Mouse (Mus musculus) cortical plate, adult 2 months (tissue): ENCODE measurements around the gene Anks1.

ENCODE experiments used
- CTCF ChIP-seq: fragments of 200-500 bp; IDR thresholded peaks from 2 replicates; pipeline ENCODE4 v1.5.1; 2011; ENCODE audit warnings: mild to moderate bottlenecking, control low read depth, low read length; ENCODE audit not compliant: insufficient read depth; ENCODE audit errors: extremely low read depth
- POLR2A ChIP-seq: fragments of 200-500 bp; IDR thresholded peaks from 2 replicates; pipeline ENCODE4 v1.6.1; 2011; ENCODE audit warnings: mild to moderate bottlenecking, low read length, control low read depth; ENCODE audit not compliant: insufficient read depth; ENCODE audit errors: extremely low read depth

DNA sequence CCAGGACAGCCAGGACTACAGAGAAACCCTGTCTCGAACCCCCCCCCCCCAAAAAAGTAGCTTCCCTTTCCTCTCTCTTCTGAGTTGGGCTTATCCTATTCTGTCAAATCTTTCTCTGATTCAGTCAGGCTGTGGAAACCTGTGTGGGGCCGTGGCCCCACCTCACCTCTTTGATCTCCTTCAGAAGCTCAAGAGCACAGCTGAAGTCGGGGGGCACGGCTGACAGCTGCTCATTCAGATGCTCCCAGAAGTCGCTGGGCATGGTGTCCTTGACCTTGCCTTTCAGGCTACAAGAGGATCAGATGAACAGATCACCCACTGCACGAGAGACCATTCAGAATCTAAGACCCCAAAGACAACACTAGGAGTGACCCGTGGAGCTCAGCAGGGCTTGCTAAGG, 165.4 kb downstream of the Anks1 start:
- TF ChIP-seq CTCF (no peak), POLR2A (no peak)
